Mouse (Mus musculus) megakaryocyte, embryonic 14.5 days (primary cell): ENCODE results near the gene Polr2f.

Experiments used
- FLI1 ChIP-seq: IDR thresholded peaks from 2 replicates; pipeline ENCODE4 v1.6.1; 2012; ENCODE audit warnings: low read length, inconsistent platforms, mixed read lengths
- GATA1 ChIP-seq: IDR thresholded peaks from 3 replicates; pipeline ENCODE4 v1.6.1; 2012; ENCODE audit warnings: mixed read lengths, low read length, inconsistent platforms, borderline replicate concordance

DNA sequence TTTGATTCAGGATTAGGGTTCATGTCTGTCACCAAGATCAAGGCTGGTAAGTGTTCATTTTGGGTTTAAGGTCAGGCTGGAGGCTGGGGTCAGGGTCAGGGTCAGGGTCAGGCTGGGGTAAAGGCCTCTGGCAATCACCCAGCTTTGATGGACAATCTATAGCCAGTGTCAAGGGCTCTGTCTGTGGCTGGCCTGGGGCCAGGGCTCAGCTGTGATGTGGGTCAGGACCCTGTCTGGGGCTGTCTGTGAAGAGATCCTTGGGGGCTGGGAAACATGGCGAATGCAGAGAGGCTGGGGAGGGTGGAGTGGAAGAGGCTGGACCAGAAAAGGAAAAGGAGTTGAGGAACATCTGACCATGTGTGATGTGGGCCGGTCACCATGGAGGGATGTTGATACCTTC, 54.1 kb downstream of the Polr2f start:
- TF ChIP-seq GATA1 (no peak), FLI1 (no peak)
